Mouse (Mus musculus) stomach, embryonic 15.5 days (tissue): ENCODE measurements around the gene Ambn. TPM values are rescaled to one million over a fixed set of nuclear protein-coding genes. Genes with fewer than 3 reads are reported as not detected.
"Not testable (repeated sequence)": the region's sequence is repeated elsewhere in the genome, so short reads cannot be mapped to it uniquely, and the experiment has no call there.

Experiments
- ATAC-seq: fragments of 200-750 bp; cut with Nextera tagmentation; 2 replicates; pipeline ENCODE4 v1.8.0; 2017; ENCODE audit warnings: low read depth, moderate number of reproducible peaks, moderate TSS enrichment; ENCODE audit not compliant: insufficient read depth, low FRiP score
- H3K27ac ChIP-seq: fragments of 300-500 bp; sonication (generic); 2 replicates; pipeline ENCODE4 v1.5.1; 2015; ENCODE audit warnings: mild to moderate bottlenecking, inconsistent platforms
- H3K27me3 ChIP-seq: fragments of 300-500 bp; sonication (generic); replicated peaks from 2 replicates; pipeline ENCODE4 v1.6.1; 2015; ENCODE audit warnings: inconsistent platforms
- H3K36me3 ChIP-seq: fragments of 300-500 bp; sonication (generic); 2 replicates; pipeline ENCODE4 v1.6.1; 2015; ENCODE audit warnings: inconsistent platforms
- H3K4me1 ChIP-seq: fragments of 300-500 bp; sonication (generic); 2 replicates; pipeline ENCODE4 v1.6.1; 2015; ENCODE audit warnings: inconsistent platforms
- H3K4me2 ChIP-seq: fragments of 300-500 bp; sonication (generic); 2 replicates; pipeline ENCODE4 v1.6.1; 2015; ENCODE audit warnings: mild to moderate bottlenecking, inconsistent platforms
- H3K4me3 ChIP-seq: fragments of 300-500 bp; sonication (generic); replicated peaks from 2 replicates; pipeline ENCODE4 v1.5.1; 2015; ENCODE audit warnings: inconsistent platforms
- H3K9ac ChIP-seq: fragments of 300-500 bp; sonication (generic); 2 replicates; pipeline ENCODE4 v1.6.1; 2015; ENCODE audit warnings: inconsistent platforms
- H3K9me3 ChIP-seq: fragments of 300-500 bp; sonication (generic); 2 replicates; pipeline ENCODE4 v1.6.1; 2016; ENCODE audit warnings: inconsistent platforms
- WGBS: fragments of 180-500 bp; shearing (Covaris S2); methylation state at CpG from one replicate; pipeline ENCODE4 v1.1.7; 2015; 5-methylcytosine and 5-hydroxymethylcytosine counted together
- polyA plus RNA-seq: library from polyadenylated mRNA; unstranded; fragments of >200 nt; fragmentation: Nextera tagmentation; extraction: Ambion mirVana; gene quantifications from 2 replicates; pipeline ENCODE4 v1.2.1, GENCODE M21; 2015

Gene Ambn
- polyA plus RNA-seq: not detected in 2 replicates

DNA sequence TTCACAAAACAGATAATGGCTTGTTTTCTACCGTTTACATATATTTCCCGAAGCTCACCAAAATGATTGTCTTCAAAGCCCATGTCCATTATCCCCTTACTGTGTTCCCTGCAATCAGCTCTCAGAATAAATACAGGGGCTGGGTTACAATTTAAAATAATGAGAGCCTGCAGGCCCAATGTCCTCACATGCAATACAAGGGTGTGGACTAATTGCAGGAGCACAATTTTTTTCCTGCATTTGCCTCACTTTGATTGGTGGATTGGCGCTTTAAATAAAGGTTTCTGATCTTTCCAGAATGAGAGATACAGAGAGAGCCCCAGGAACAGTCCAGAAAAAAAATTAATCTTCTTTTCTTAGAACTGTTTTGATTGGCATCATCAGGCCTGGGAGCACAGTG, at the start of gene Ambn:
Gene Ambn, plus strand, starts transcription at position 301 of the 400 bp plus-strand sequence.
- no peak within 1 kb of the TSS for H3K4me3 ChIP-seq
- H3K27ac ChIP-seq: no peak within 1 kb of the TSS
- ATAC-seq: no peak
- WGBS: 72% methylated on average over 3 of the region's 3 CpGs
- no peaks in the 10 kb centered on the region for H3K36me3 ChIP-seq
- H3K27me3 ChIP-seq: no peaks in the 10 kb centered on the region
- H3K4me1 ChIP-seq: no peaks in the 10 kb centered on the region
- no peaks in the 10 kb centered on the region for H3K9me3 ChIP-seq
- H3K9ac ChIP-seq: no peak within 1 kb of the TSS
- no peak within 1 kb of the TSS for H3K4me2 ChIP-seq

DNA sequence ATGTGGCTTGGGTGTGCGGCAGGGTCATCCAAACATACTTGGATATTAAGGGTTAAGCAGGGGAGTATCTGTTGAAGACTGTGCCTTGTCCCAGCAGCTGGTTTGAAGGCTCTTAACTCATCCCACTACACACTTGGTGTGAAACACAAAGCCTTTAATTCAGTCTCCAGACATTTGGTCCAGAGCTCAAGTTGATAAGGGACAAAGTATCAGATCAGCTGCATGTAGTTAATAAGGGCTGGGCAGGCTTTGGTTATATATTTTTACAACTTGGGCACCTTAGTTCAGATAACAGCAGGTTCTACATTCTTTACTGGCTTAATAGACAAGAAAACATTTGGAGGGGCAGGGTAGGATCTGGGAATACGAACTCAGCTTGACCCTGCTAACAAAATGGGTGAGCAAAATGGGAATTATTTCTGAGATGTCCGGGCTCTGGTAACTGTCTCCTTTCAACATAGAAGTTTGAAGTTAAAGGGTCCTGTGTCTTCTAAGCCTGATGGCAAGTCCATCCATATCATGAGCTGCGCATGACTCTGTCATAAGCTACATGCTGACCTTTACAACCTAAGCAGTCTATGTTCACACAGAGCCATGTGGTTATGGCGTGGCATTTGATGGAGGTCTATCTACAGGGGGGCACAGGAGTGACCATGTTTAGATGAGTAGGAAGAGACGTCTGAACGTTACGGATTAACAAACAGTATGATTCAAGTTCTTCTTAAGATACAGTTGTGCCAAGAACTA, 35.3 kb upstream of the Ambn start:
- no peak overlapping the region for H3K4me2 ChIP-seq
- H3K4me1 ChIP-seq: no peaks in the 10 kb centered on the region
- H3K36me3 ChIP-seq: no peaks in the 10 kb centered on the region
- no peak for ATAC-seq
- no peaks in the 10 kb centered on the region for H3K9me3 ChIP-seq
- H3K9ac ChIP-seq: no peak overlapping the region
- WGBS: 83% methylated on average over 8 of the region's 8 CpGs
- H3K27ac ChIP-seq: no peak overlapping the region
- H3K4me3 ChIP-seq: no peak overlapping the region
- no peaks in the 10 kb centered on the region for H3K27me3 ChIP-seq

DNA sequence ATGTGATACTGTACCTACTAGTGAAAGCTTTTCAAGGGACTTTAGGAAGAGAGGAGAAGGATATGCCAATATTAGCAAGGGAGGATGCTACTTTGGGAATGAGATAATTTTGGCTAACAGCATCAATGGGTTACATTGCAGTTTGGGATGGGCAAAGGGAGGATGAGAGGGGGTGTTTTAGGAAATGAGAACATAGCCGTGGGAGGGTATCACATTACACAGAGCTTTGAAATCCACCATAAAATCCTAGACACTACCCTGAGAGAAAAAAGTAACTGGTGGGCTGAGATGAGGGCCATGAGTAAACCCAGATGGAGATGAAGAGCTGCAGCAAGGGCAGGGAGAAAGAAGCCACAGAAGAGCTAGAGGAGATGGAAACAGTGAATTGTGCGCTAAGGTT, 30.9 kb upstream of the Ambn start:
- H3K9me3 ChIP-seq, H3K36me3 ChIP-seq, ATAC-seq, H3K4me2 ChIP-seq, H3K27me3 ChIP-seq, H3K4me3 ChIP-seq, H3K27ac ChIP-seq, H3K4me1 ChIP-seq, H3K9ac ChIP-seq: not testable (repeated sequence)
- WGBS: 71% methylated on average over 2 of the region's 2 CpGs

DNA sequence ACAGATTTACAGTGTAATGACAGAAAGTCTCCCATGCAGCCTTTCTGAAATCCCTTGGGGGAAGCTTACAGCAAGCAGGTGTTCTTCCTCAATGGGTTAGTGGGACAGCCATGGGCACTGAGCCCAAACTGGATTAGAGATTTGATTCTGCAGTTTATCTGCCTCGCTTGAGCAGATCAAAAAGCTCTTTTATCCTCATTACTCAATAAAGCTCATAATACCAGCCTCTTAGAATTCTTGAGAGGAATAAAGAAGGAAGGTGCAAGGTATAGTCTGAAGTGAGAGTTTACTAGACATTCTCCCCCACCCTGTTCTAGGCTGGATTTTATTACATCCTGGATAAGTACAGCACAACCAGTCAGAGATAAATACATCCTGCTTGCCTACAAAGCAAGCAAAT, 29.0 kb upstream of the Ambn start:
- H3K36me3 ChIP-seq: no peaks in the 10 kb centered on the region
- H3K4me1 ChIP-seq: no peaks in the 10 kb centered on the region
- no peaks in the 10 kb centered on the region for H3K27me3 ChIP-seq
- no peaks in the 10 kb centered on the region for H3K9me3 ChIP-seq
- H3K4me2 ChIP-seq: no peak overlapping the region
- H3K4me3 ChIP-seq: no peak overlapping the region
- no peak overlapping the region for H3K9ac ChIP-seq
- ATAC-seq: peak; percentile 27; the same call in 1 of the 2 replicates
- no peak overlapping the region for H3K27ac ChIP-seq
- WGBS: 19% methylated on average over 1 of the region's 1 CpGs

- Histone ChIP-seq H3K27me3 (no peaks in the 10 kb centered on the region), H3K9me3 (no peaks in the 10 kb centered on the region), H3K9ac (no peak overlapping the region), H3K4me1 (no peaks in the 10 kb centered on the region), H3K4me2 (no peak overlapping the region), H3K36me3 (no peaks in the 10 kb centered on the region), H3K27ac (no peak overlapping the region), H3K4me3 (no peak overlapping the region)
- no peak for ATAC-seq
- WGBS: 71% methylated on average over 2 of the region's 2 CpGs
Observed at GRCm38 (mm10) chr5:88467471-88467870, 11.7 kb downstream of the Ambn start.

DNA sequence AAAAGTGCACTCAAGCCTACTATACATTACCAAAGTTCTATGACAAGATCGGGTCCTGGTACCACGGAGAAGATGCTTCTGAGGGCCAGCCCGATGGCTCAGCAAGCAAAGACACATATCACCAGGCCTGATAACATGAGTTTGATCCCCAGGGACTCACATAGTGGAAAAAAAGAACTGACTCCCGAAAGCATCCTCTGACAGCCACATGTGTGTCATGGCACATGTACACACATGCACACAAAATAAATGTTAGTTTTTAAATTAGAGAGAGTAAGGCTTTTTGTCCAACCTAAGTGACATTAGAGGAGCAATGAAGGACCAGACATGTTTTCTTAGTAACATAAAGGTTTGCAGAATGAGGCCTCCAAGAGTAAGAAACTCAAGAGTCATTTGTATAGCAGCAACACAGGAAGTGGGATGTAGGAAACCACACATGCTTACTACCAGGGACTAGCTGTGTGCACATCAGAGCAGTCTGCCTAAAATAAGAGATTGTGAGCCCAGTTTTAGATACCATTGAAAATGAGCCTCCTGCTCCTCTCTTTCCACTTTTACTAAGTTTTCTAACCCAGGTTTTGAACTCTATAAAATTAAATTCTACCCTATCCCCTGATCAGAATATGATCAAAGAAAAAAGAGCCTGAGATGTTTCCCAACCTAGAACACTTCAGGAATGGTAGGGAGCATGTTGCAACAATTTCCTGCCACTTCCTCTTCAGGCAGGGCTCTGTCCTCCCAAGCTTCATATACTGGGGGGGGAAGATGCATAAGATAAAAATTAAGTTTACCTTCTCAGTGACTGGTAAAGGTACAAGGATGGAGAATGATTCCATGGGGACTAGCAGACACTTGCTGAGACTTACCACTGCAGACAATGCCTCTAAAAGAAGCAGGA, 13.3 kb downstream of the Ambn start:
- no peaks in the 10 kb centered on the region for H3K27me3 ChIP-seq
- no peaks in the 10 kb centered on the region for H3K9me3 ChIP-seq
- no peak overlapping the region for H3K4me3 ChIP-seq
- H3K27ac ChIP-seq: no peak overlapping the region
- H3K36me3 ChIP-seq: no peaks in the 10 kb centered on the region
- no peak overlapping the region for H3K4me2 ChIP-seq
- 92% methylated on average over 4 of the region's 4 CpGs for WGBS
- ATAC-seq: no peak
- H3K9ac ChIP-seq: no peak overlapping the region
- no peaks in the 10 kb centered on the region for H3K4me1 ChIP-seq

DNA sequence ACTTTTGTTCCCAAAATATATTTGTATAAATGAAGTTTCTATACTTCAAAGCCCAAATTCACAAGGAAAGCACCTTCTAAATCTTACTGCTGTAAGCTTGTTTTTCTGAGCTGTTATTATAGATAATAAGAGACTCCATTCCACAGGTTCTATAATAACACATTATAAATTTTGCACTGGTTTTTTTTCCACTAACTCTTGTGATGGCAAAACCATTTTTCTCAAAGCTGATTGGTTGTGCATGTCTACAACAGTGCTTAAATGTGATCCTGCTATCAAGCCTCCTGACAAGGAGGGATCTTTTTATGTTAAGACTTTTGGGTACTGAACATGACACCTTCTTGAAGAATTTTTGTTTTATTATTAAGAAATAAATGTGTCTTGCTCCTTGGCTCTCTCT, 31.9 kb downstream of the Ambn start, which contains the start of gene Enam:
Gene Enam, plus strand, starts transcription at position 301 of the 400 bp plus-strand sequence.
- Histone ChIP-seq H3K4me2 (no peak within 1 kb of the TSS), H3K27me3 (no peaks in the 10 kb centered on the region), H3K4me1 (no peaks in the 10 kb centered on the region), H3K27ac (no peak within 1 kb of the TSS), H3K36me3 (no peaks in the 10 kb centered on the region), H3K4me3 (no peak within 1 kb of the TSS), H3K9ac (no peak within 1 kb of the TSS), H3K9me3 (no peaks in the 10 kb centered on the region)
- ATAC-seq: no peak

DNA sequence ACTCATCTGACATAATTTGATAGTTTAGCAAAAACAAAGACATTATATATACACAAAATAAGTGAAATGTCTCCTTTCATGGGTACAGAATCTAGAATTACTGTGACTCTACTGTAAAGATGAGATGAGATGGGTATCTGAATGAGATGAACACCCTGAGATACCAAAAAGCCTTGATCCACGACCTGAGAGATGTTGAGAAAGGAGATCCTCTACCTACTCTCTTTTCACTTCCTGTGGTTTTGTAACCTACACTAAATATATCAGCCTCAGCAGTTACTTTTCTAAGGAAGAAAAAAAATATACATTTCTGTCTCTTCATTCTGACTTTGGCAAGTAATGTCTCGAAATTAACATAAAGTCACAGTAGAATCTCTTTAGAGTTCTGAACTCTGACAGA, 33.2 kb downstream of the Ambn start:
- H3K27me3 ChIP-seq: no peaks in the 10 kb centered on the region
- no peak overlapping the region for H3K4me3 ChIP-seq
- 55% methylated on average over 2 of the region's 2 CpGs for WGBS
- H3K9ac ChIP-seq: no peak overlapping the region
- H3K9me3 ChIP-seq: no peaks in the 10 kb centered on the region
- no peaks in the 10 kb centered on the region for H3K4me1 ChIP-seq
- H3K36me3 ChIP-seq: no peaks in the 10 kb centered on the region
- H3K27ac ChIP-seq: no peak overlapping the region
- ATAC-seq: no peak
- H3K4me2 ChIP-seq: no peak overlapping the region

DNA sequence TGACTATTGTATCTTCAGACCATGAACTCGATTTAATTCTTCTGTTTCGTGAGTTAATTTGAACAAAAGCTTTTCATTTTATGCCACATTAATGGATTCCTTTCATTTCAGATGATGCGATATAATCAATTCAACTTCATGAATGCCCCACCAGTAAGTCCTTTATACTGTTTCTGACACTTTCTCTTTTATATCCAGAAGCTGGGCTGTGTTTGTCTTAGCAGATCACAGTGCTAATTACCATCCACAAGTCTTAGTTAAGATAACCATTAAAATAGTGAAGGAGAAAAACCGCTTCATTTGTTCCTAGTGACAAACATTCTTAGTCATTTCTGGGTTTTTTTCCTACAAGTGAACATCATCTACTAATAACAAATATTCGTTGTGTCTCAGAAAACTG, 35.3 kb downstream of the Ambn start:
- Histone ChIP-seq H3K36me3 (no peaks in the 10 kb centered on the region), H3K4me2 (no peak overlapping the region), H3K4me1 (no peaks in the 10 kb centered on the region), H3K9ac (no peak overlapping the region), H3K4me3 (no peak overlapping the region), H3K9me3 (no peaks in the 10 kb centered on the region), H3K27me3 (no peaks in the 10 kb centered on the region), H3K27ac (no peak overlapping the region)
- ATAC-seq: no peak
- 83% methylated on average over 5 of the region's 5 CpGs for WGBS

DNA sequence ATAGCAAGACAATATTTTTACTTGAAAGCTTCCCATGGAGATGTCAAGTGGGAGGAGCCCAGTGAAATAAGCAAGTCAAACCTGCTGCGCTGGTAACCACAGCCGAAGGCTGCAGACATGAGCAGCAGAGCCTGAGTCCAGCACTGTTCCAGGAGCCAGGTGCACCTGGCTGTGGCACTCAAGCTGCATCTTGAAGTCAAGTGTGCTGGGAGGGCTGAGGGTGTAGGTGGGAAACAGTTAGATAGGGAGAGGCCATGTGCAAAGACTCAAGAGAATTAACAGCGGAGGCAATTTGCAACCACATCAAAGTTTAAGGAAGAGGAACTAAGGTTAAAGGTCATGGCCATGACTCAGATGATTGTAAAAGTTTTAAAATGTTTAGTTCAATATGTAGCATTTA, 44.0 kb downstream of the Ambn start:
- H3K9me3 ChIP-seq: no peaks in the 10 kb centered on the region
- no peak for ATAC-seq
- H3K4me2 ChIP-seq: no peak overlapping the region
- H3K27ac ChIP-seq: no peak overlapping the region
- no peaks in the 10 kb centered on the region for H3K4me1 ChIP-seq
- no peak overlapping the region for H3K4me3 ChIP-seq
- H3K36me3 ChIP-seq: no peaks in the 10 kb centered on the region
- H3K9ac ChIP-seq: no peak overlapping the region
- WGBS: 77% methylated on average over 3 of the region's 3 CpGs
- no peaks in the 10 kb centered on the region for H3K27me3 ChIP-seq

GRCm38 (mm10) chr5:88508555-88508954, 52.8 kb downstream of the Ambn start:
- Histone ChIP-seq H3K9ac (no peak overlapping the region), H3K27ac (no peak overlapping the region), H3K4me2 (no peak overlapping the region), H3K36me3 (no peaks in the 10 kb centered on the region), H3K4me3 (no peak overlapping the region), H3K27me3 (no peaks in the 10 kb centered on the region), H3K9me3 (no peaks in the 10 kb centered on the region), H3K4me1 (no peaks in the 10 kb centered on the region)
- ATAC-seq: no peak
- 57% methylated on average over 1 of the region's 1 CpGs for WGBS

DNA sequence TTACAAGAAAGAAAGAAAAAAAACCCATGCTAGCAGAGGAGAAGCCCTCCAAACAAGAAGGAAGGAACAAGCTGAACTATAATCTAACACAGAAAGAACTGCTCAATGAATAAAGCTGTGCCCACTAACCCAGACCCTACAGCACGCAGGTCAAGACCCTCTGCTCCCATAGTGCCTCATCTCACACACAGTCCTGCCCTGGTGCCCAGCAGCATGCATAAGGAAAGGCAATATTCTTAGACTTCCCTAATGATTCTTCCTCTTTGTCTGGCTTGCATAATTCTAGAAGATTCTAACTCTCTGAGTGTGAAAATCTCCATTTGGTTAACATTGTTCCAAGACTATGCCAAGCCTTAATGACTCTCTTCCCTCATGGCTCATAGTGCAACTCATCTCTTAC, 53.2 kb downstream of the Ambn start:
- H3K9ac ChIP-seq: no peak overlapping the region
- no peak overlapping the region for H3K27ac ChIP-seq
- 86% methylated on average over 1 of the region's 1 CpGs for WGBS
- no peak overlapping the region for H3K4me2 ChIP-seq
- H3K27me3 ChIP-seq: no peaks in the 10 kb centered on the region
- no peaks in the 10 kb centered on the region for H3K9me3 ChIP-seq
- H3K4me1 ChIP-seq: no peaks in the 10 kb centered on the region
- H3K4me3 ChIP-seq: no peak overlapping the region
- ATAC-seq: no peak
- H3K36me3 ChIP-seq: no peaks in the 10 kb centered on the region
